In the genomic region with DNA sequence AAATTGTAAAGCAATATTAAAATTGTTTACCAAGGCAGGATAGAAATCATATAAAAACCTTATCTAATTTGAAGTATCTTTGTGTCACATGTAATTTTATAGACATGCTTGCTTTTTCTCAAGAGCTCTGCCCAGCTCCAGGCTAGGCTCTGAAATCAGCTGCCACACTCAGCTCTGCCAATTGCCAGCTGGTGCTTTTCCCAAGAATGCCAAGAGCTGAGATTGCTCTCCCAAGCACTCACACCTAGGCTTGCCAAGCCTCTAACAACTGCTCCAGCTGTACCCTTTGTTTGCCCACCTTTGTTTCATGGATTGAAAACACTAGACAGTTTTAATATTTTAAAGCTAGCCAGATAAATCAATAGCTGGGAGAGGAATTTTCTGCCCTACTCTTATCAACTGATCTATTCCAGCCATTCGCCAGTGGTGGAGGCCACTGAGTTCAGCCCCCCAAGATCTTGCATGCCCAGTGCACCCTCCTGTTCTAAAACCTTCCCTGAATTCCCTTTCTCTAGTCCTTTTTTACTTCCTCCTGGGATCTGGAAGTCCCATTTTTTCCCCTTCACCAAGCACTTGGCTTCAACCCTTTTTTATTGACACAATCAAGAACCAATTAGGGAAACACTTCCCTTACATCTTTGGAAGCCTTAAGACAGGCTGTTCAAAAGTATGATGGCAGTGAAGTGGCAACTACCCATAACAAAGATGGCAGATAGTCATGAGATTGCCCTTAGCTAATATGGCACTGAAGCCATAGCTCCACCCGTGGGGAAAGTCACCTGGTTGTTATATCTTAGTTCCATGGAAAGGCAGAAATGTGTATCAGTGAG, we compare ENCODE assay signal across 14 mouse cellular contexts.
DNase-seq lines count a peak whose midpoint lies in the region; ATAC-seq lines count a peak whose summit lies in the region.
"Had no signal": no experiment of that assay in that cellular context is flagged by ENCODE, and none has a peak within 500 bp of the region (broad histone marks: within the 10 kb centered on the region; RNA-seq: fewer than 3 reads in every experiment).

No protein-coding gene starts in this region.

- no peaks in the 10 kb centered on the region for H3K9me3 ChIP-seq in forebrain, embryonic 14.5 days (replicated peaks; ENCODE audit: control insufficient read depth, low read length)
- H3K9me3 ChIP-seq in forebrain, embryonic 10.5 days, result no peaks in the 10 kb centered on the region
- H3K9me3 ChIP-seq: limb, embryonic 12.5 days had no signal

- peak; percentile 81 for DNase-seq in forebrain, embryonic 14.5 days (ENCODE audit: low spot score)
- no peak for DNase-seq in forebrain, embryonic 10.5 days (ENCODE audit: extremely low spot score, low spot score)
- peak; percentile 15 to 25 for DNase-seq in layer of hippocampus, postnatal 10 days (ENCODE audit: low spot score in 2 of 2)
- no peak for DNase-seq in layer of hippocampus, adult 9-10 months (ENCODE audit: low spot score)
- peak; percentile 10 for DNase-seq in adipocyte (ENCODE audit: low spot score)
- DNase-seq in heart, postnatal 4 days, result peak; percentile 13
- no peak for DNase-seq in embryo, embryonic 11 days
- DNase-seq in thymus, postnatal 36 days, result no peak
- DNase-seq: adrenal gland, postnatal 36 days; B cell, adult 2 months; cerebellum, adult 11-12 months; lung, postnatal 36 days had no signal

- H3K4me3 ChIP-seq in forebrain, embryonic 14.5 days (ENCODE audit: low read depth, low read length), result no peak overlapping the region
- no peak overlapping the region for H3K4me3 ChIP-seq in forebrain, embryonic 10.5 days
- H3K4me3 ChIP-seq: limb, embryonic 12.5 days had no signal

- no peak overlapping the region for H3K27ac ChIP-seq in forebrain, embryonic 14.5 days (ENCODE audit: low read depth, low read length)
- H3K27ac ChIP-seq in forebrain, embryonic 10.5 days, result no peak overlapping the region
- H3K27ac ChIP-seq: limb, embryonic 12.5 days had no signal

- H3K4me1 ChIP-seq in forebrain, embryonic 14.5 days (ENCODE audit: control insufficient read depth, insufficient read depth, low read length), result no peaks in the 10 kb centered on the region
- no peaks in the 10 kb centered on the region for H3K4me1 ChIP-seq in forebrain, embryonic 10.5 days
- H3K4me1 ChIP-seq: limb, embryonic 12.5 days had no signal

- ATAC-seq in forebrain, embryonic 14.5 days, result peak; percentile 93
- ATAC-seq: intestine, embryonic 16.5 days had no signal

- no peak overlapping the region for H3K4me2 ChIP-seq in forebrain, embryonic 14.5 days (ENCODE audit: low read length)
- H3K4me2 ChIP-seq: limb, embryonic 12.5 days had no signal

- H3K27me3 ChIP-seq in forebrain, embryonic 14.5 days (replicated peaks; ENCODE audit: control insufficient read depth, insufficient read depth, low read length), result no peaks in the 10 kb centered on the region
- H3K27me3 ChIP-seq in forebrain, embryonic 10.5 days (ENCODE audit: poor library complexity, severe bottlenecking), result no peaks in the 10 kb centered on the region
- H3K27me3 ChIP-seq: limb, embryonic 12.5 days had no signal

- no peak overlapping the region for H3K9ac ChIP-seq in forebrain, embryonic 14.5 days (ENCODE audit: low read length)
- H3K9ac ChIP-seq: limb, embryonic 12.5 days had no signal

- WGBS in forebrain, embryonic 14.5 days, result 68% methylated on average over 2 of the region's 2 CpGs
- WGBS in forebrain, embryonic 10.5 days, result 94% methylated on average over 2 of the region's 2 CpGs

- no peaks in the 10 kb centered on the region for H3K36me3 ChIP-seq in forebrain, embryonic 14.5 days (ENCODE audit: control insufficient read depth, insufficient read depth, low read length)
- no peaks in the 10 kb centered on the region for H3K36me3 ChIP-seq in forebrain, embryonic 10.5 days (replicated peaks)
- H3K36me3 ChIP-seq: limb, embryonic 12.5 days had no signal

Comparison
In these comparisons a context has a peak if more than half of its experiments do, and no peak if none do; other contexts are left out.
1. DNase-seq: peak in forebrain, embryonic 14.5 days (single experiment), layer of hippocampus, postnatal 10 days (2 of 2), adipocyte (single experiment) and heart, postnatal 4 days (single experiment); none in forebrain, embryonic 10.5 days (single experiment), layer of hippocampus, adult 9-10 months (single experiment), embryo, embryonic 11 days (single experiment) and thymus, postnatal 36 days (0 of 2).